Mouse (Mus musculus) heart, postnatal 0 days (tissue): ENCODE measurements around the gene Tanc1.

Source experiments
- CTCF ChIP-seq: IDR thresholded peaks from 2 replicates; pipeline ENCODE4 v1.5.1; 2016; ENCODE audit warnings: antibody characterized with exemption, control low read depth, low read depth
- EP300 ChIP-seq: IDR thresholded peaks from 2 replicates; pipeline ENCODE4 v1.6.1; 2016; ENCODE audit warnings: antibody characterized with exemption, low read depth

- TF ChIP-seq CTCF: no peak
- TF ChIP-seq EP300: no peak
These were observed 194.2 kb downstream of the Tanc1 start for GRCm38 (mm10) chr2:59806038-59806437.
